Mouse (Mus musculus) hindbrain, postnatal 0 days (tissue): ENCODE results near the gene Tfpt. TPM values are rescaled to one million over a fixed set of nuclear protein-coding genes. Genes with fewer than 3 reads are reported as not detected.

Experiments
- ATAC-seq: fragments of 200-750 bp; cut with Nextera tagmentation; 2 replicates; pipeline ENCODE4 v1.8.0; 2017; ENCODE audit warnings: mild to moderate bottlenecking, moderate TSS enrichment, moderate library complexity
- DNase-seq: peaks from one replicate; pipeline ENCODE4 v3.0.0-alpha.2; 2015; ENCODE audit warnings: low spot score
- H3K27ac ChIP-seq: fragments of 300-500 bp; sonication (generic); 2 replicates; pipeline ENCODE4 v1.5.1; 2014; ENCODE audit warnings: mild to moderate bottlenecking
- H3K27me3 ChIP-seq: fragments of 300-500 bp; sonication (generic); 2 replicates; pipeline ENCODE4 v1.6.1; 2014; ENCODE audit warnings: low read length, mixed read lengths; ENCODE audit not compliant: insufficient read depth
- H3K36me3 ChIP-seq: fragments of 300-500 bp; sonication (generic); 2 replicates; pipeline ENCODE4 v1.6.1; 2014; ENCODE audit warnings: low read length, mixed read lengths; ENCODE audit not compliant: insufficient read depth
- H3K4me1 ChIP-seq: fragments of 300-500 bp; sonication (generic); 2 replicates; pipeline ENCODE4 v1.6.1; 2014; ENCODE audit warnings: antibody characterized with exemption, low read length, mixed read lengths; ENCODE audit not compliant: insufficient read depth
- H3K4me2 ChIP-seq: fragments of 300-500 bp; sonication (generic); 2 replicates; pipeline ENCODE4 v1.6.1; 2014; ENCODE audit warnings: low read depth, mild to moderate bottlenecking, low read length, moderate library complexity, mixed read lengths
- H3K4me3 ChIP-seq: fragments of 300-500 bp; sonication (generic); 2 replicates; pipeline ENCODE4 v1.5.1; 2014; ENCODE audit warnings: low read length
- H3K9ac ChIP-seq: fragments of 300-500 bp; sonication (generic); replicated peaks from 2 replicates; pipeline ENCODE4 v1.6.1; 2014; ENCODE audit warnings: mild to moderate bottlenecking, low read length, moderate library complexity, mixed read lengths
- H3K9me3 ChIP-seq: fragments of 300-500 bp; sonication (generic); 2 replicates; pipeline ENCODE4 v1.6.1; 2016; ENCODE audit warnings: low read length, mixed read lengths
- CTCF ChIP-seq: IDR thresholded peaks from 2 replicates; pipeline ENCODE4 v1.5.1; 2016; ENCODE audit warnings: antibody characterized with exemption, control low read depth, low read depth
- WGBS: fragments of 180-500 bp; shearing (Covaris S2); extraction: QIAGEN DNeasy Blood & Tissue Kit; methylation state at CpG from one replicate; pipeline ENCODE4 v1.1.7; 2014; 5-methylcytosine and 5-hydroxymethylcytosine counted together
- polyA plus RNA-seq: library from polyadenylated mRNA; unstranded; fragments of >200 nt; fragmentation: Nextera tagmentation; extraction: Ambion mirVana; gene quantifications from 2 replicates; pipeline ENCODE4 v1.2.1, GENCODE M21; 2015
- total RNA-seq: library from RNA; depleted of rRNA; stranded (reverse); fragments of >200 nt; gene quantifications from 2 replicates; pipeline ENCODE4 v1.2.3, GENCODE M21; 2014

The Tfpt gene
- total and polyA plus RNA-seq, 2 experiments from 2014 or later = 14.2 to 31.4 TPM

DNA sequence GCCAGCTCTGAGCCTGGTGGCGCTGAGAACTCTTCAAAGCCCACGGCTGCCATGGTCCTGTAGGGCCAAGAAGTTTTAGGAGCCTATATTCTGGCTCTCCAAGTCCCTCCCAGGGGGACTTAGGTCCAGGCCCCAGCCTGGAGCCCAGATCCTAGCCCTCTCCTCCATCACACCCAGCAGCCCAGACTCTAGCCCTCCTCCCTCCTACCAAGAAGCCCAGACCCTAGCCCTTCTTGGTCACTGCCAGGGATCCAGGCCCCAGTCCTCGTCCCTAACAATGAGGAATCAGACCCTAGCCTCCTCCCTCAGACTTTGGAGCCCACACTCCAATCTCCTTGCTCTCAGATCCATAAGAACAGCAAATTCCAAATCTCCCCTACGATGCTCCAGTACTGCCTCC is 699 bp downstream of the Tfpt start:
- DNase-seq = no peak
- Histone ChIP-seq H3K9me3 (no peaks in the 10 kb centered on the region), H3K4me1 (peaks cover 20% of the 10 kb centered on the region), H3K27me3 (no peaks in the 10 kb centered on the region), H3K4me3 (peak overlapping the region; percentile 54), H3K36me3 (peaks cover 7% of the 10 kb centered on the region; the same call in 1 of the 2 replicates), H3K9ac (peak overlapping the region; percentile 80), H3K4me2 (peak overlapping the region; percentile 98), H3K27ac (peak overlapping the region; percentile 91)
- TF ChIP-seq CTCF = no peak
- 30% methylated on average over 4 of the region's 4 CpGs for WGBS
- ATAC-seq = peak; percentile 31; the same call in 1 of the 2 replicates

DNA sequence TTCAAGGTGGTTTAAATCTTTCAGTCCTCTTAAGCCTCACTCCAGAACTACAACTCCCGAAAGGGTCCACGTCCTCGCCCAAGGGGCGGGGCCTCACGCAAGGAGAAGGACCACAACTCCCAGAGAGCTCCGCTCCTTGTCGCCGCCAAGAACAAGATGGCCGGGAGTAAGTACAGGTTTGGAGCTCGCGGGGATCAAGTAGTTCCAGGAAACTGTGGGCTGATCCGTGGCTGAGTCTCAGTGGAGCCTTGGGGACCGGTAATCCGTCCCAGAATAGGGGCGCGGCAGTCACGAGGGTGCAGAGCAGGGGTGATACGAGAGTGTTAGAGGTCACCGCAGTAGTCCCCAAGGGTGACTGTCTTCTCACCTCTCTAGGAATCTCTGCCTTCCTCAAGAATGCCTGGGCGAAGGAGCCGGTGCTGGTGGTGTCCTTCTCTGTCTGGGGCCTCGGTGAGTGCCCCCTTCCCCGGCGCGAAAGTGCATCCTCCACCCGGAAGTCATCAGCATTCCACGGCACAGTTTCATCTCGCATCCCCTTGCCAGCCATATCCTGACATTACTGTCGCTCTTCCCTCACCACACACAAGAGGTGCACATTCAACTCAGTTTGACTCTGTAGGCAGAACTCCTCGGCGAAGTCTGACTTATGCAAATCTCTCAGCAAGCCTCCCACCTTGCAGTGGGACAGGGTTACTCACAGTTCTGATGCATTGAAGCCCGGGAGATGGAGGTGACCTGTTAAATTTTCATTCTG is 12.3 kb downstream of the Tfpt start, which contains the start of gene Ndufa3:
Gene Ndufa3, plus strand, starts transcription at position 132 of the 754 bp plus-strand sequence.
- no peaks in the 10 kb centered on the region for H3K9me3 ChIP-seq
- WGBS = 2% methylated on average over 32 of the region's 32 CpGs
- ATAC-seq = peak; percentile 96

DNA sequence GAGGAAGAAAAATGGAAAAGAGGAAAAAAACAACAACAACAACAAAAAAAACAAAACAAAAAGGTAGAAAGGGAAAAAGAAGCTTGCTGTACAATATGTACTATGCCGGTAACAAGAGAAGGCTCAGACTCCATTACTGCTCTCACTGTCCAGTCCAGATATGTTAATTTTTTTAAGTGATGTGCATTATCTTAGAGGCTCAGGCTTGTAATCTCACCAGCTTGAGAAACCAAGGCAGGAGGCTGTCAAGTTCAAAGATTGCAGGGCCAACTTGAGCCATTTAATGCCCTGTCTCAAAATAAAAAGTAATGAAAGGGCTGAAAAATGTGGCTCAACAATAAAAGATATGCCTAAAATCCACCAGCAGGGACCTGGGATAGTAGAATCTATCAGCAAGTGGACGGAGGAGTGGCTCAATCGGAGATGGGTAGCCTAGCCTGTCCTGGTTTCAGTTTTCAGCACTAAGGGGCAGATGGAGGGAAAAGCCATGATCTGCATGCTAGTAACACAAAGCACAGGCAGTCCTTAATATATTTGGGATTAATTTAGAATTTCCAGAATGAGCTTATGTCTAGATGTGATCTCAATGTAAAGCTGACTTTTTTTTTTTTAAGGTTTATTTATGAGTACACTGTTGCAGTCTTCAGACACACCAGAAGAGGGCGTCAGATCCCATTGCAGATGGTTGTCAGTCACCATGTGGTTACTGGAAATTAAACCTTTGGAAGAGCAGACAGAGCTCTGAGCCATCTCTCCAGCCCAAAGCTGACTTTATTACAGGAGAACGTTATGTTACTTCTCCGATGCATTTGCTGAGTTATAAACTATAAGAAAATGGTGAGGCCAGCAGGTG is 13.1 kb downstream of the Tfpt start:
- H3K27ac ChIP-seq = no peak overlapping the region
- no peaks in the 10 kb centered on the region for H3K27me3 ChIP-seq
- H3K4me3 ChIP-seq = peak overlapping the region; percentile 86
- ATAC-seq = no peak; the same call in none of the 2 replicates
- WGBS = 40% methylated on average over 6 of the region's 6 CpGs
- H3K4me2 ChIP-seq = peak overlapping the region; percentile 82; the same call in 1 of the 2 replicates
- TF ChIP-seq CTCF = peak; percentile 78
- peaks cover 5% of the 10 kb centered on the region; the same call in 1 of the 2 replicates for H3K4me1 ChIP-seq
- no peak for DNase-seq
- H3K9ac ChIP-seq = no peak overlapping the region; the same call in 1 of the 2 replicates
- peaks cover 14% of the 10 kb centered on the region; the same call in 1 of the 2 replicates for H3K36me3 ChIP-seq
- H3K9me3 ChIP-seq = no peaks in the 10 kb centered on the region

More for the DNA sequence above, 12.3 kb downstream of the Tfpt start, which contains the start of gene Ndufa3:
- Histone ChIP-seq H3K36me3 (peaks cover 14% of the 10 kb centered on the region; the same call in 1 of the 2 replicates), H3K4me1 (peaks cover 5% of the 10 kb centered on the region; the same call in 1 of the 2 replicates), H3K4me2 (peak within 1 kb of the TSS; percentile 82), H3K27ac (peak within 1 kb of the TSS; percentile 87), H3K27me3 (no peaks in the 10 kb centered on the region), H3K9ac (peak within 1 kb of the TSS; percentile 86), H3K4me3 (peak within 1 kb of the TSS; percentile 86)
- peak; percentile 97 for DNase-seq
- no peak; the same call in 1 of the 2 replicates for TF ChIP-seq CTCF

DNA sequence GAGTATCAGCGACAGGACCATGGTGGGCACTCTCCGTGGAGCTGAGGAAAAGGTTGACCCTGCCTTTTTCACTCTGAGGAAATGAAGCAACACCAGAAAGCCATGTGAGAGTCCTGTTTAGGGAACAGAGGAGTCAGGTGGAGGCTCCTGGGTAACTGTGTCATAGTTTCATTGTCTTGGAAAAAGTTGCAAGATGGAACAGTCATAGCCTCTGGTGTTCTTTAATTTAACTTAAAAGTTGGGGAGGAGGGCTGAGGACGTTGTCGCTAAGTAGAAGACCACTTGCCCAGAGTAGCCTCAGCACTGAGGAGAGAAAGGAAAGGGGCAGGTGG is 13.7 kb downstream of the Tfpt start, which contains the start of gene Oscar:
Gene Oscar, minus strand, starts transcription at position 101 of the 332 bp plus-strand sequence.
- H3K4me2 ChIP-seq = peak within 1 kb of the TSS; percentile 82; the same call in 1 of the 2 replicates
- H3K9me3 ChIP-seq = no peaks in the 10 kb centered on the region
- H3K4me3 ChIP-seq = peak within 1 kb of the TSS; percentile 86
- H3K27ac ChIP-seq = no peak within 1 kb of the TSS
- DNase-seq = no peak
- no peak within 1 kb of the TSS; the same call in 1 of the 2 replicates for H3K9ac ChIP-seq
- H3K36me3 ChIP-seq = peaks cover 14% of the 10 kb centered on the region; the same call in 1 of the 2 replicates
- ATAC-seq = no peak
- no peak for TF ChIP-seq CTCF
- WGBS = 83% methylated on average over 4 of the region's 4 CpGs
- H3K27me3 ChIP-seq = no peaks in the 10 kb centered on the region
- peaks cover 5% of the 10 kb centered on the region; the same call in 1 of the 2 replicates for H3K4me1 ChIP-seq

DNA sequence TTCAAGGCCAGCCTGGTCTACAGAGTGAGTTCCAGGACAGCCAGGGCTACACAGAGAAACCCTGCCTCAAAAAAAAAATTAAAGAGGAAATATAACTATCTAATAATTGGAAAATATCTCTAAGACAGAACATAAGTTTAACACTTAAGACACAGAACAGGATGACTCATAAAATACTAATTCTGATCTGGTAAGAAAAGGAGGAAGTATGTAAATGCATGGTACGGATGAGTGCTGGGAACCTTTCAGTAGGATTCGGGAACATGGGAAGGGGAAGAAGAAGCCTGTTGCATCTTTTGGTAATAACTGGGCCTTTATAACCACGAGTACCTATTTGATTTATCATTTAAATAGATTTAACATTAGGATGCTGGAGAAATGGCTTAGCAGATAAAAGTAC is 15.7 kb downstream of the Tfpt start:
- no peak overlapping the region for H3K9ac ChIP-seq
- DNase-seq (no peak), ATAC-seq (no peak)
- H3K27ac ChIP-seq = no peak overlapping the region
- H3K4me2 ChIP-seq = no peak overlapping the region
- H3K27me3 ChIP-seq = no peaks in the 10 kb centered on the region
- no peak for TF ChIP-seq CTCF
- no peaks in the 10 kb centered on the region for H3K9me3 ChIP-seq
- H3K36me3 ChIP-seq = no peaks in the 10 kb centered on the region
- no peak overlapping the region for H3K4me3 ChIP-seq
- H3K4me1 ChIP-seq = peaks cover 5% of the 10 kb centered on the region; the same call in 1 of the 2 replicates
- 76% methylated on average over 3 of the region's 3 CpGs for WGBS

DNA sequence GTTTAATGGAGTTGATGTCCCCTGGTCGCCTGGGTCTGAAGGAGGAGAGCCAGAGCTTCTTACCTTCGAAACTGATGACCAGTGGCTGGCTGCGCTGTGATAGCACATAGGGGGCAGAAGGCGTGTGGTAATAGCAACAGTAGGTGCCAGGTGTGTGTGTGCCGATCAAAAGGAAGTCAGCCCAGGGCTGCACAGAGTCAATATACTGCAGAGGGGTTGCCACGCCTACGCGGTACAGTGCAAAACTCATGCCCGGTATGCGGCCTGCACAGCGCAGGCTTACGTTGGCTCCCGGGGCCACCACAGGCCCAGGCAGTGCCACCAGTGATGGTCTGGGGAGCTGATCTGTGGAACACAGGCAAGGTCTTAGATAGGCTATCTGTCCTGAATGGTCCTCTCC is 18.7 kb downstream of the Tfpt start:
- Histone ChIP-seq H3K4me3 (no peak overlapping the region), H3K36me3 (no peaks in the 10 kb centered on the region), H3K27ac (no peak overlapping the region), H3K4me2 (no peak overlapping the region), H3K27me3 (no peaks in the 10 kb centered on the region), H3K9ac (no peak overlapping the region), H3K9me3 (no peaks in the 10 kb centered on the region), H3K4me1 (no peaks in the 10 kb centered on the region)
- TF ChIP-seq CTCF = no peak
- no peak for ATAC-seq
- no peak for DNase-seq
- WGBS = 88% methylated on average over 13 of the region's 13 CpGs
